Mouse (Mus musculus) E14TG2a.4 (cell line): ENCODE measurements around the gene Rif1.

ENCODE experiments used
- CTCF ChIP-seq: conservative IDR thresholded peaks from 2 replicates; pipeline ENCODE4 v1.5.1; 2014; ENCODE audit warnings: low read length
- NANOG ChIP-seq: IDR thresholded peaks from 2 replicates; pipeline ENCODE4 v1.6.1; 2014; ENCODE audit warnings: borderline replicate concordance, low read length, mixed read lengths
- POU5F1 ChIP-seq: IDR thresholded peaks from 2 replicates; pipeline ENCODE4 v1.6.1; 2014; ENCODE audit warnings: low read length, borderline replicate concordance

DNA sequence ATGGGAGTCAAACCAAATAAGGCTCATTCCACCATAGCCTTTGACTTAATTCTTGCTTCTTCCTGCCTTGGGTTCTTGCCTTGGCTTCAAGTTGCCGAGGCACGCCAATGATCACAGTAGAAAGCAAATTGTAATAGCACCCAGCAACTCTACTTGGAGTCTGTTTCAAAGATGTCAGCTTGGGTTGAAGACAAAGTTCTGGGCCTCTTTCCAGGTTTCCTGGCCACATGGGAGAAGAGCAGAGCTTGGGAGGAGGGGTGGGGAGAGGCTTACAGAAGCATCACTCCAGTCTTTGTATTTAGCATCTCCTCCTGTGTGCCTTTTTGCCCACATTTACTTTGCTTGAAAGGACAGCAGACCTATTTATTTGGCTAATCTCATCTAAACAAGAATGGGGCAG, 60.7 kb downstream of the Rif1 start:
- TF ChIP-seq CTCF (no peak), POU5F1 (no peak), NANOG (no peak)
